Mouse (Mus musculus) heart, adult 2 months (tissue): ENCODE measurements around the gene Gm49337. TPM values are rescaled to one million over a fixed set of nuclear protein-coding genes. Genes with fewer than 3 reads are reported as not detected.
A peak's percentile ranks its signal among the peaks of the same experiment; 100 is the strongest.

ENCODE experiments used
- DNase-seq, 2 experiments: peaks; one replicate each; pipeline ENCODE4 v3.0.0; 2021
- H3K27ac ChIP-seq: fragments of 200-600 bp; 2 replicates; pipeline ENCODE4 v1.8.1; 2022
- H3K27me3 ChIP-seq: fragments of 200-500 bp; 2 replicates; pipeline ENCODE4 v1.6.1; 2012; ENCODE audit warnings: mild to moderate bottlenecking, low read length, inconsistent platforms, mixed read lengths; ENCODE audit not compliant: control insufficient read depth, insufficient read depth
- H3K36me3 ChIP-seq: fragments of 200-500 bp; 2 replicates; pipeline ENCODE4 v1.6.1; 2012; ENCODE audit warnings: low read length, inconsistent platforms; ENCODE audit not compliant: control insufficient read depth, insufficient read depth
- H3K4me1 ChIP-seq: fragments of 200-500 bp; 2 replicates; pipeline ENCODE4 v1.6.1; 2011; ENCODE audit warnings: low read length; ENCODE audit not compliant: control insufficient read depth, insufficient read depth
- H3K4me3 ChIP-seq: fragments of 200-600 bp; 2 replicates; pipeline ENCODE4 v1.8.1; 2022
- H3K79me2 ChIP-seq: fragments of 200-500 bp; replicated peaks from 2 replicates; pipeline ENCODE4 v1.6.1; 2012; ENCODE audit warnings: mild to moderate bottlenecking, inconsistent platforms, low read length, moderate library complexity, mixed read lengths; ENCODE audit not compliant: control insufficient read depth, insufficient read depth
- H3K9ac ChIP-seq: fragments of 200-500 bp; 2 replicates; pipeline ENCODE4 v1.6.1; 2012; ENCODE audit warnings: low read depth, mild to moderate bottlenecking, control low read depth, inconsistent platforms, low read length, mixed read lengths
- CTCF ChIP-seq: fragments of 200-600 bp; IDR thresholded peaks from 2 replicates; pipeline ENCODE4 v1.8.1; 2022; ENCODE audit warnings: antibody characterized with exemption, mild to moderate bottlenecking, moderate library complexity
- EP300 ChIP-seq: fragments of 200-500 bp; IDR thresholded peaks from 2 replicates; pipeline ENCODE4 v1.6.1; 2011; ENCODE audit warnings: low read depth, low read length, control low read depth; ENCODE audit not compliant: insufficient read depth
- POLR2A ChIP-seq: fragments of 200-500 bp; IDR thresholded peaks from 2 replicates; pipeline ENCODE4 v1.6.1; 2011; ENCODE audit warnings: mild to moderate bottlenecking, low read depth, low read length, control low read depth; ENCODE audit not compliant: insufficient read depth
- WGBS: fragments of 180-500 bp; shearing (Covaris S2); methylation state at CpG from one replicate; pipeline ENCODE4 v1.1.7; 2018; 5-methylcytosine and 5-hydroxymethylcytosine counted together
- intact Hi-C: fragments of 180-260 bp; cut with DNase I; formaldehyde crosslinking; loops from one replicate; pipeline ENCODE4 v1.15.1; 2025
- polyA plus RNA-seq: library from polyadenylated mRNA; depleted of rRNA; stranded (reverse); fragments of >200 nt; gene quantifications from 2 replicates; pipeline ENCODE4 v1.2.3, GENCODE M21; 2012
- total RNA-seq, 2 experiments: library from RNA; stranded (reverse); gene quantifications; 2 replicates each; pipeline ENCODE4 v1.2.3; 2021

The Gm49337 gene
- total and polyA plus RNA-seq, 3 experiments, result 0.16 to 0.37 TPM; not detected in 1

DNA sequence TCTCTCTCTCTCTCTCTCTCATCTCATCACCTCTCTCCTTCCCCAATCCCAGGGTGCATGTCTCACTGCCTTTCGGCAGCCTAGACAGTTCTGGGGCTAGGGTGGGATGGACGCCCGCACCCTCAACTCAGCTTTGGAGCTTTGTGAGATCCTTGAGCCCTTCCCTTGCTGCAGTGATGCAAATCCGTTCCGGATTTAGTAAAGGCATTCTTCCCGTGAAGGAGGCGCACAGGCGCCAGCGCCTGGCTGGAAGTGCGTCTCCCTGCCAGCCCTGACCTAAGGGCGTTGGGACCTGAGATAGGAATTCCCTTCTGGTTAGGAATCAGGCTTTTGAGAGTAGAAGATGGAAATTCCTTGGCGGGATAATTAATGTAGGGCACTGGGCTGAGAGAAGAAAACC lies 9.6 kb downstream of the Gm49337 start:
- Histone ChIP-seq H3K9ac (0 out of 2 replicates have a peak overlapping the region, but pooled peaks have one; percentile 2), H3K36me3 (no peaks in the 10 kb centered on the region), H3K27ac (peak overlapping the region; percentile 72), H3K4me1 (peaks cover 6% of the 10 kb centered on the region), H3K79me2 (no peaks in the 10 kb centered on the region), H3K27me3 (no peaks in the 10 kb centered on the region), H3K4me3 (peak overlapping the region; percentile 23; the same call in 1 of the 2 replicates)
- intact Hi-C loops, result no loop called here
- TF ChIP-seq EP300 (no peak), CTCF (no peak), POLR2A (peak; percentile 52)
- peak; percentile 58 to 62 for DNase-seq
- 3% methylated on average over 12 of the region's 12 CpGs for WGBS

DNA sequence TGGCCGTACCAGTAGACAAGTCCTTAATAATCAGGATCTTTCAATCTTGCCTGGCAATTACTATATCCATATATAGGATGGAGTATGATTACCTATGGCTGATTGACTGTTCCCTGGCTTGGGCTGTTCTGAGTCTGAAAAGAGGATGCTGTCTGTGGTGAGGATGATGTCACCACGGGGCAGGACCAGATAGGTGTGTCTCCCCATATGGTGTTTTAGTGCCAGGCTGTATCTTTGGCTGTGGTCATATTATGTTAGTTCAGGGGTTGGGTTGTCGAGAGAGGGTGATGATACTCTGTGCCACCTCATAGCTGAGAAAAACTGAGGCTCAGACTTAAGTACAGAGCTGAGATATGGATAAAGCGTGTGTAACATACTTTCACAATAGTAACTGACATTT lies 11.9 kb downstream of the Gm49337 start:
- TF ChIP-seq POLR2A (no peak), CTCF (no peak), EP300 (no peak)
- intact Hi-C loops, result no loop called here
- Histone ChIP-seq H3K4me1 (peaks cover 4% of the 10 kb centered on the region), H3K4me3 (no peak overlapping the region), H3K9ac (no peak overlapping the region), H3K36me3 (no peaks in the 10 kb centered on the region), H3K27me3 (no peaks in the 10 kb centered on the region), H3K27ac (no peak overlapping the region), H3K79me2 (no peaks in the 10 kb centered on the region)
- DNase-seq, result no peak
- 78% methylated on average over 4 of the region's 4 CpGs for WGBS

DNA sequence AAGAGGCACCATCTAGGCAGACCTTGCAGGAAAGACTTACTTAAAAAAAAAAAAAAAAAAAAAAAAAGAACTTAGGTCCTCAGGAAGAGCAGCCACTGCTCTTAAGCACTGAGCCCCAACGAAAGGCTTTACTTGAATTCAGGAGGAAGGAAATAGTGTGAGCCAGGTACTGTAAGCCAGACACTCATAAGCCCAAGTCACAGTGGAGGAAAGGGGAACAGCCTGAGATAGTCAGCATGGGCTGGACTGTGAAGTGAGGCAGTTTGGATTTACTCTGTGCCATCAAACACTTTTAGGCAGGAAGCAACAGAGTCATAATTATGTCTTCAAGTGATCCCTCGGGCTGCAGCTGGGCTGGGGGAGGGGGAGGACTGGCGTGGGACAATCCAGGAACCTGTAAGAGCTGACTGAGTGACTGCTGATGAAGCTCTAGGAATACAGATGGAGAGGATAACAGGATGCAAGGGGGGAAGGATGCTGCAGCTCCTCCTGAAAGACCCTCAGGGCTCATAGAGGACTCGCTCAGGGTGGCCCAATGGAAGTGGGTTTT lies 19.2 kb downstream of the Gm49337 start:
- intact Hi-C loops, result loop anchor here (2.0 kb wide), 1 partner anchor 16 kb away; no protein-coding TSS in a partner anchor
- peak overlapping the region; percentile 31 for H3K27ac ChIP-seq
- DNase-seq, result peak in 1 of 2 experiments; percentile 18

DNA sequence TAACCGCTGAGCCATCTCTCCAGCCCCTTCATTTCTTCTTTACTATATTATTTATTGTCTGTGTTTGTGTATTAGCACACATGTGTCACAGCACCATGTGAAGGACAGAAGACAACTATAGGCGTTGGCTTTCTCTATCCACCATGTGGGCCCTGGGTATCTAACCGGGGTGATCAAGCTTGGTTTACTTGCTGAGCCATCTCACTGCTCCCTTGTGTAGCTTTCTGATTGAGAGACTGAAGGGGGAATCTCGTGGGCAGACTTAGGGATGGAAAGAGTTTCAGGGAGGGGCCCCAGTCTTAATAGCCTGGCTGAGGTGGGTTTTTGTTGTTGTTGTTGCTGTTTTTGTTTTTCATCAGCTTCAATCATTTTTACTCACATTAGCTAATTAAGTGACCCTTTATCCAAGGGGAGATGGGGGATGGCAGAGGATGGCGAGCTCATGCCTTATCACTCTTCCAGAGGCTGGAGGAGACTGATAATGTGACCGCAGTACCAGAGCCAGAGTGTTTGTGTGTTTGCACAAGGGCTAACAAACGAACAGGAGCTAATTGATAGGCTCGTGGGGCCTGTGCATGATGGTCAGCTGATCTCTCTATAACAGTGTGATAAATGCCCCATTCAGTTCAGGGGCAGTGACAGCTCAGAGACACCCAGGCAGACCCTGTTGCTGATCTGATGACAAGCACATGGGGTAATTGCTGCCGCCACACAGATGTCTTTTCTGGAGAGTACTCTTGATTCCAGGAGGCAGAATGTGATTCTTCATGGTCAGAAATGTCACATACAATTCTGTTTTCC lies 20.6 kb downstream of the Gm49337 start:
- Histone ChIP-seq H3K79me2 (no peaks in the 10 kb centered on the region), H3K36me3 (no peaks in the 10 kb centered on the region), H3K9ac (no peak overlapping the region), H3K4me1 (peaks cover 3% of the 10 kb centered on the region), H3K27me3 (no peaks in the 10 kb centered on the region), H3K27ac (no peak overlapping the region), H3K4me3 (no peak overlapping the region)
- WGBS, result 72% methylated on average over 9 of the region's 9 CpGs
- DNase-seq, result no peak
- intact Hi-C loops, result loop anchor here (2.0 kb wide), 1 partner anchor 17 kb away; no protein-coding TSS in a partner anchor
- TF ChIP-seq CTCF (no peak), EP300 (no peak), POLR2A (no peak)

More for the DNA sequence above, 19.2 kb downstream of the Gm49337 start:
- WGBS, result 41% methylated on average over 4 of the region's 4 CpGs
- TF ChIP-seq CTCF, result no peak
- TF ChIP-seq POLR2A, result no peak
- TF ChIP-seq EP300, result no peak
- Histone ChIP-seq H3K36me3 (no peaks in the 10 kb centered on the region), H3K4me3 (no peak overlapping the region), H3K79me2 (no peaks in the 10 kb centered on the region), H3K9ac (no peak overlapping the region), H3K4me1 (peaks cover 3% of the 10 kb centered on the region), H3K27me3 (no peaks in the 10 kb centered on the region)

DNA sequence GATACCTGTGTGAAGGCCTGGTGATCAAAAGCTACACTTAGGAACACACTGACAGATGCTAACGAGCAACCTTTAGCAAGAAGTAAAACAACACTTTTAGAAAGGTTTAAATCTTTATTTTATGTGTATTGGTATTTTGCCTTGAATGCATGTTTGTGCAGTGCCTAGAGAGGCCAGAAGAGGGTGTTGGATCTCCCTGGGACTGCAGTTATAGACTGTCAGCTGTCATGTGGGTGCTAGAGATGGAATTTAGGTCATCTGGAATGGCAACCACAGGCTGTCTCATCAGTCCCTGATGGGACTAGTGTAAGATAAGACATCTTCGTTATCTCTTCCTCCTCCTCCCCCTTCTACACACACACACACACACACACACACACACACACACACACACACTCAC lies 25.2 kb downstream of the Gm49337 start:
- Histone ChIP-seq H3K27me3 (no peaks in the 10 kb centered on the region), H3K9ac (no peak overlapping the region), H3K4me3 (no peak overlapping the region), H3K79me2 (no peaks in the 10 kb centered on the region), H3K27ac (no peak overlapping the region), H3K4me1 (no peaks in the 10 kb centered on the region), H3K36me3 (no peaks in the 10 kb centered on the region)
- intact Hi-C loops, result no loop called here
- no peak for DNase-seq
- 48% methylated on average over 2 of the region's 2 CpGs for WGBS
- TF ChIP-seq POLR2A, result no peak
- TF ChIP-seq EP300, result no peak
- TF ChIP-seq CTCF, result peak; percentile 56

DNA sequence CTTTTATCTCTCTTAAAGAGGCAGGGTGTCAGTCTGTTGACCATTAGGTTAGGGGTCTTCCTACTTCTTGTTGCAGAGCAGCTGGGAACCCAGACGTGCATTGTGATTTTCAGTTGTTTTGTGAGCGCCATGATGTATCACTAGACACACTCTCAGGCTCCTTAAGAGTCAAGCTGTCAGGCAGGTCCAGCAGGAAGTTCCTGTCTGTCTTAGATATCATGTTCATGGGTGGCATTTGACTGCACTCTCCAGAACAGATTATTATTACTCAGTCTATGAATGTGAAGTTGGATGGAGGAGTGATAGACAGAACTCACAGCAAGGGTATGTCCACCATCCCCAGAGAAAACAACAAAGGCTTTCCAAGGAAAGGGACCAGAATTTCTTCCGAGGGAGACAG lies 31.2 kb downstream of the Gm49337 start:
- H3K9ac ChIP-seq, result no peak overlapping the region
- 59% methylated on average over 3 of the region's 3 CpGs for WGBS

More for the DNA sequence above, 31.2 kb downstream of the Gm49337 start:
- Histone ChIP-seq H3K27me3 (no peaks in the 10 kb centered on the region), H3K36me3 (no peaks in the 10 kb centered on the region), H3K79me2 (no peaks in the 10 kb centered on the region), H3K4me3 (no peak overlapping the region), H3K27ac (no peak overlapping the region), H3K4me1 (no peaks in the 10 kb centered on the region)
- intact Hi-C loops, result no loop called here
- DNase-seq, result no peak
- no peak for TF ChIP-seq EP300
- no peak for TF ChIP-seq CTCF
- TF ChIP-seq POLR2A, result no peak
